Mouse (Mus musculus) activated CD4-positive, CD25-positive, alpha-beta regulatory T cell, adult 4 months (primary cell): ENCODE data around the gene Ccnb3. TPM values are rescaled to one million over a fixed set of nuclear protein-coding genes. Genes with fewer than 3 reads are reported as not detected.
"Not testable (repeated sequence)": the region's sequence is repeated elsewhere in the genome, so short reads cannot be mapped to it uniquely, and the experiment has no call there.

ENCODE experiments used
- ATAC-seq: one replicate; pipeline ENCODE4 v1.8.0; 2017
- polyA plus RNA-seq, 2 experiments: library from polyadenylated mRNA; unstranded; fragments of 100-300 nt; shearing (Covaris generic); gene quantifications; one replicate each; pipeline ENCODE4 v1.2.1; 2017

Gene Ccnb3
- polyA plus RNA-seq: not detected

DNA sequence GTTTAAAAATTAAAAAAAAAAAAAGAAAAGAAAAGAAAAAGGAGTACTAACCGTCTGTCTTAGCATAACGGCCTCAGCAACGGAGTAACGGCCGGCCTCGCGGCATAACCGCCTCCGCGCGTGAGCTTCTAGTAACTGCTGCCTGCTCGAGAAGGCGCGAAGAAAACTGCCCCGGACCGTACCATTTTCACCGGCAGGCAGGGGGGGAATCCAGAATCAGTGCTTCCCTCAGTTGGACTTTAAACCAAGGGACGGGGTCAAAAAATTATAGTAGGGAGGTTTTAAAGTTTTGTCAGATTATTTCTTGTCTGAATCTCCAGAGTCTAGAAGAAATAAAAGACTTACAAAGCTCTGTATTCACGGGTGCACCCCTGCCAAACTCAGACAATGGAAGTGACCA is at the start of gene Ccnb3:
TSS of gene Ccnb3 (minus strand) at position 101 of the 400 bp plus-strand sequence.
- no peak for ATAC-seq

DNA sequence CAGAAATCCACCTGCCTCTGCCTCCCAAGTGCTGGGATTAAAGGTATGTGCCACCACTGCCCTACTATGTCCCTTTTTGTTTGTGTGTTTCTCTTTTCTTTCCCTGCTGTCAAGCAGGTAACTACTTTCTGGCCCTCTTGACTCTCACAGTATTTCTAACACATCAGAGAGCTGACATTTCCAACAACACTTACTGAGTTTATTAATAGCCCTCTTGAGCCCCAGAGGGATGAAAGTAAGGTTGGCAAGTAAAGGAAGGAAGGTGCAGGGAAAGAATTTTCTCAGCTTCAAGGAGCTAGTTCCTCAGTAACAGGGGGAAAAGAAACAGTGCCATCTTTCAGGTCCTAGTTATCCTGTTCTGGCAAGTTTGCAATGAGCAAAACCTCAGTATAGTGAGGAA is 48.9 kb upstream of the Ccnb3 start:
- ATAC-seq: no peak

DNA sequence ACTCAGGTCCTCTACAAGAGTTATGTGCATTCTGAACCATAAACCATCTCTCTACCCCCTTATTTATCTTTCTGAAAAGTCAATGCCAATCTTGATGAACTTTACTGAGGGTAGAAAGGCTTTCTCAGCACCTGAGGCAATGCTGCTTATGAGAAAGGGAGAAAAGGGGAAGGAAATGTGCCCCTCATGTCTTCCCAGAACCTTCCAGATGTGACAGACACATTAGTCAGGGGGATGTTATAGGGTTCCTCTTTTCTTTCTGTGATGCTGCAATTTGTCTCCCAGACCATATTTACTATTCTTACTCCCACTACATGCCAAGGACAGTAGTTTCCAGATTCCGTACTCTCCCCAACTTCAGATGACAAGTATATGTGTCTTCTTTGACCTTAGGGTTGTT is 44.5 kb upstream of the Ccnb3 start:
- ATAC-seq: no peak

DNA sequence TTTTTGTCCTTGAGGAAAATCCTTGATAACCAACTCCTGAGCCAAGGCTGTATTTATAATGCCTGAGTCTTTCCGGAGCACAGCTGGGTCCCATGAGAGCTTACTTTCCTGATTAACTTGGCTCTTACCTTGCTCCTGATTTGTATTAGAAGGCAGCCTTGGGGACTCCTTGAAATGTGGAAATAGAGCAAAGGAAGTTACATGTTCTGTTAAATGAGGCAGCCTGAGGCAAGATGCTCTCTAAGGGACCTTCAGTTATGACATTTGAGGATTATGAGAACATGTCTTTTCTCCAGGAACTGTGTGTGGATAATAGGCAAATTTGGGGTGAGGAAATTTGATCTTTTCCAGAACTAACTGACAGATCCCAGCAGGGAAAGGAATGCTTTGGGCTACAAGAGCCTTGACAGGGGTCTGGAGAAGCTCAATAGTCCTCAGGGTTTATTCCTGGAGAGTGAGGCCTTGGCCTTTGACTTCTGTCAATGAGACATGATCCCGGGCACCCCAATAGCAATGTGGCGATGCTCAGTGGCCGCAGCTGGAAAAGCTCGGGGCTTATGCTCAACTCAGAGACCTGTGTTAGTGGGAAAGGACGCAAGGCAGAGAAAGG is 38.5 kb upstream of the Ccnb3 start:
- ATAC-seq: no peak

DNA sequence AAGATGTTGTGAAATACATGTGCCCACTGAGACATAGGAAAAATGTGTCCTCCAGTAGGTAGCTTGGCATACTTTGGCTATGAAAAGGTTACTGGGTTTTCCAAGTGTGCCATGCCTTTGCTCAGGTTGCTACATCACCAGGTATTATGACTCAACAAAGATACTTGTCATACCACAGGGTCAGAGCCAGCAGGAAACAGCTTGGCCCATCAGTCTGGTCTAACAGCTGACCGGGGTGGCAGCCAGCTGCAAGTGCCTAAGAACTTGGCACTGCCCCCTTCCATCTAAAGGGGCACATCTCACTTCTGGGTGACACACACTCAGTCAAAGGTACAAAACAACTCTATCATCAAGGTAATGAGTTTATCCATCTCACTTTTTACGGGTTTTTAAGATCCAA is 26.6 kb upstream of the Ccnb3 start:
- no peak for ATAC-seq

DNA sequence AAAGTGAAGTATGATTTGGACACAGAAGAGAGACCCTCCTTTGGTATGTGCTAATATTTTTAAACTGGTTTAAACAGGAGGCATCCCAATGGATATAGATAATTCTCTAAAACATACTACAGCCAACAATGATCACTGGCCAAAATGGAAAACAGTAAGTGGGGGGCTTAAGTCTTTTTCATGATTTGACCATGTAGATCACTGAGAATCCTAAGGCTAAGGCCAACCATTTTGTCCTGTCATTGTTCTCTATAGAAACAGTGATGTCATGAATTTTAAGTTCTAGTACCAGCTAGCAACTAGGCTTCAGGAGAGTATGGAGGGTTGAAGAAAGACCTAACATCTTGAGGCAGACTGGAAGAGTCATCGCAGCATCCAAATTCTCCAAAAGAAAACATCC is 25.8 kb upstream of the Ccnb3 start, which contains the start of gene Akap4:
TSS of gene Akap4 (plus strand) at position 301 of the 400 bp plus-strand sequence.
- no peak for ATAC-seq

DNA sequence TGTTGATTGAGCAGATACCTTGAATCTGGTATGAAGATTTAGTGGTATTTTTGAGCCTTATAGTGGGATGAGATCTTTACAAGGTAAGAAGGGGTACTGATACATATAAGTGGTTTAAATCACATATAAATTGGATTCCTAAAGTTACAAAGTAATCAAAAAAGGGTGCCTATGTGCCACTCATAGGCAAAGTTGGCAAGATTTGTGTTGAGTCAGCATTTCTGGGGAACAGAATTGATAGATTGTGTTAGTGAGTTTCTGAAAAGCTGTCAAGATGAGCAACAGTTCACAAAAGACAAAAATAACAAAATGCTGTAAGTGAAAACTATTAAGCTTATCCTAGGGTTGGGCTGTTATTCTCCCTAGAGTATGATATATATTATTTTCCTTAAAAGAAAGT is 22.7 kb upstream of the Ccnb3 start:
- no peak for ATAC-seq

DNA sequence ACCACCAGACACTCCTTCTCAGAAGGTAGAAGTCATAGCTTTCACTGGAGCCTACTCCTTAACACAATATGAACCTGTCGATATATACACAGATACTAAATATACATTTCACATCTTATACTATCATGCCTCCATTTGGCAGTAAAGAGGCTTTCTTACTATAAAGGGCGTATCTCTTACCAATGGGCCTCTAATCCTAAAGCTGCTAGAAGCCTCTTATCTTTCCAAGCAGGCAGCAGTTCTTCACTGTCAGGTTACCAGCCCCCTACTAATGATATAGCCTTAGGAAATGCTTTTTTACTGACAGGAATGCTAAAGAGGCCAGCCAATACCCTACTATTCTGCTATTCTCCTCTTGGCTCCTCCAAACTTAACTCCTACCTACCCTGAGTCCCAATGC is 16.2 kb upstream of the Ccnb3 start:
- ATAC-seq: no peak

DNA sequence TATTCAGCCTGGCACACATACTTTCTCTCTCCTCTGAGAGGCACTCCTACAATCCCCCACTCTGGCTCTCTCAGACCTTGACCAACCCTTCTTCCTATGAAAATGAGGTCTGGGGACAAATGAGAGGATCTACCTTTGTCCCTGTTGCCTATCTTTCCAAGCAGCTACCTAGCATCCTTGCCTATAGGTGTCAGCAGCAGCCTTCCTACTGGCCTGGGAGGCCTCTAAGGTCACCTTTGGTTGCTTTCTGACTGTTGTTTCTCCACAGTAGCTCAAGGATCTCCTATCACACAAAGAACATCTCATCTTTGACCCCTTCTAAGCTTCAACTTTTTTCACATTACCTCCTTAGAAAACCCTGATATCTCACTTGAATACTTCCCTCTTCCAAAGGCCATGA is 15.6 kb upstream of the Ccnb3 start:
- ATAC-seq: no peak

DNA sequence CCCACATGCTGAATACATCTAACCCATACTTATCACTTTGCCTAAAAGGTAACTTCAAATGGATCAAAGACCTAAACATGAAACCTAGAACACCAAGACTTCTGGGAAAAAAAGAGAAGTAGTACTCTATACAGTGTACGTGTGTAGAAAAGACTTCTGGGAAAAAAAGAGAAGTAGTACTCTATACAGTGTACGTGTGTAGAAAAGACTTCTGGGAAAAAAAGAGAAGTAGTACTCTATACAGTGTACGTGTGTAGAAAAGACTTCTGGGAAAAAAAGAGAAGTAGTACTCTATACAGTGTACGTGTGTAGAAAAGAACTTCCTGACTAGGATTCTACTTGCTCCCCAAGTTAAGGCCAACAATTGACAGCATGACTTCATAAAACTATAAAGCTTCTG is 57.5 kb downstream of the Ccnb3 start:
- not testable (repeated sequence) for ATAC-seq

DNA sequence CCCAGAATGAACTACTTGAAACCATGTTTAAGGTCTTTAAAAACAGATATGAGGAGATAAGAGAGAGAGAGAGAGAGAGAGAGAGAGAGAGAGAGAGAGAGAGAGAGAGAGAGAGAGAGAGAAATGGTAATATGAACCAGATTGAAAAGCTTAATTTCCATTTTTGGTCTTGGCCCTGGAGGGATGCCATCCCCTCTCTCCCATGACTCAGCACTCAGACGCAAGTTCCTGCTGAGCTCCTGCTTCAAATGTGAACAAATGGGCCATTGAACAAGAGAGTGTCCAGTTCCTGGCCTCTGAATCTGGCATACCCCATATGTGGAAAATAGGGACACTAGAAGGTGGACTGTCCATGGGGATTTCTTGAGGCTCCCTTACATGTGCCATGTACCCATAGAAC is 69.5 kb downstream of the Ccnb3 start:
- ATAC-seq: no peak

DNA sequence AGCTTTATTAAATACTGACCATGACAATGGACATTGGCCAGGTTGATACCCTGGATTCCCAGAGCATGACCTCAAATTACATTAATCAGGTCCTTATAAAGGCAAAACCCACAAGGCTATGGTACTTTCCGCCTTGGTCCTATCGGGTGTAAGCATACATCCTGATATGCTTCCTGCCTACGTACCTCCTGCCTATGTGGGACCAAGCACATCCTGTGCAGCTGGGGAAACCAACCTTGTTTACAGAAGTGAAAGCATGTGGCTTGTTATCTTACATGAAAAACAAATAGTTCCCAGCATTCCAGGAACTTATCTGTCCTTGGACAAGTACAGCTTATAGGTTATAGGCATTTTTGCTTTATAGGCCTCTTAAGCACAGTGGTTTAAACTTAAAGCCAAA is 72.8 kb downstream of the Ccnb3 start:
- no peak for ATAC-seq

Other genes starting within 250 kb of the Ccnb3 start
- not detected for gene Akap4, start 25.9 kb upstream of the Ccnb3 start, polyA plus RNA-seq